Mouse (Mus musculus): Measurements from ENCODE around the gene Ovol1. TPM values are rescaled to one million over a fixed set of nuclear protein-coding genes. Genes with fewer than 3 reads are reported as not detected.

The Ovol1 gene
- not detected for total RNA-seq (2021)

GRCm38 (mm10) chr19:5560457-5561041 is at the start of gene Ovol1:
Gene Ovol1 (minus strand): TSS chr19:5560646.
- DNase-seq, result no peak

GRCm38 (mm10) chr19:5609547-5610404 is 49.3 kb upstream of the Ovol1 start, which contains the start of gene Kat5:
Gene Kat5 (minus strand): TSS chr19:5610237.
- peak; percentile 92 for DNase-seq

- no peak for DNase-seq
Measured at GRCm38 (mm10) chr19:5609171-5609546, 48.7 kb upstream of the Ovol1 start.

DNA sequence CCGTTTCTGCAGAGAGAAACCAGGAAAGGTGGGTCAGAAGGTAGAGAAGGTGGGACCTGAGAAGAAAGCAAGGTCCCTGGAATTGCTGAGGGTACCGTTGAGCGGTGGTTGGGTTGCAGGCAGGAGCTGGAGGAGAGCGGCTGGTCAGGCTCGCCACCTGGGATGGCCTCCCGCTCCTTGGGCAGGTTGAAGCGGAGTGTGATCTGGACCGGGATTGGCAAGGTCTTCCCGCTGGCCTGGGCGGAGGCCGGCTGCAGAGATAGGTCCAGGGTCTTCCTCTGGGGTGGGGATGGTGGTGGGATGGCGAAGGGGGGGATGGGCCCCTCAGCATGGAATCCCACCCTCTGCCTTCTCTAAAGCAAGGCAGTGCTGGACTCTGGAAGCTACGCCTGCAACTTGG is 48.3 kb upstream of the Ovol1 start:
- peak; percentile 24 for DNase-seq

- no peak for DNase-seq
Measured at GRCm38 (mm10) chr19:5607705-5608410, 47.4 kb upstream of the Ovol1 start.

- DNase-seq, result peak; percentile 25
Measured at GRCm38 (mm10) chr19:5606196-5606595, 45.8 kb upstream of the Ovol1 start.

GRCm38 (mm10) chr19:5605126-5605525 is 44.7 kb upstream of the Ovol1 start:
- no peak for DNase-seq

GRCm38 (mm10) chr19:5603664-5604063 is 43.2 kb upstream of the Ovol1 start:
- no peak for DNase-seq

DNA sequence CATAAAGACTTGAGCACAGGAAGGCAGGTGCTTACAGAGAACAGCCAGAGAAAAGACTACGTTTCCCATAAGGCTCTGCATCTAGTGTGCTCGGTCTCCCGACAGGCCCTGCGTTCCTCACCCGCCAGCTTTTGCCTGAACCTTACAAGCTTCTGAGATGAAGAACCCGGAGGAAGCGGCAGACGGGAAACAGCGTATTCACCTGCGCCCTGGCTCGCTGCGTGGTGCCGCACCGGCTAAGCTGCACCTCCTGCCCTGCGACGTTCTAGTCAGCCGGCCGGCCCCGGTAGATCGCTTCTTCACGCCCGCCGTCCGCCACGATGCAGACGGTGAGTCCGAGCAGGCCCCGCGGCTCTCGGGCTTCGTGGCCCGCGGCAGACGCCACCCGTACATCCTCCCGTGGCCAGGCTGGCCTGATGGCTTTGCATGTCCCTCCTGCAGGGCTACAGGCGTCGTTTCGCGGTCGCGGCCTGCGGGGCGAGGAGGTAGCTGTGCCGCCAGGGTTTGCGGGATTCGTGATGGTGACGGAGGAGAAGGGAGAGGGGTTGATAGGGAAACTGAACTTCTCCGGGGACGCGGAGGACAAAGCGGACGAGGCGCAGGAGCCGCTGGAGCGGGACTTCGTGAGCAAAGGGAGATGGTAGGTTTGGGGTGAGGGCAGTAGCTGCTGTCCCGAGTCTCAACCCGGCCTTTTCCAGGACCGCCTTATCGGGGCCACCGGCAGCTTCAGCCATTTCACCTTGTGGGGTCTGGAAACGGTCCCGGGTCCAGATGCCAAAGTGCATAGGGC is 41.5 kb upstream of the Ovol1 start, which contains the start of gene Rnaseh2c:
Gene Rnaseh2c, plus strand, starts transcription at position 122 of the 790 bp plus-strand sequence.
- DNase-seq, result peak; percentile 75

DNA sequence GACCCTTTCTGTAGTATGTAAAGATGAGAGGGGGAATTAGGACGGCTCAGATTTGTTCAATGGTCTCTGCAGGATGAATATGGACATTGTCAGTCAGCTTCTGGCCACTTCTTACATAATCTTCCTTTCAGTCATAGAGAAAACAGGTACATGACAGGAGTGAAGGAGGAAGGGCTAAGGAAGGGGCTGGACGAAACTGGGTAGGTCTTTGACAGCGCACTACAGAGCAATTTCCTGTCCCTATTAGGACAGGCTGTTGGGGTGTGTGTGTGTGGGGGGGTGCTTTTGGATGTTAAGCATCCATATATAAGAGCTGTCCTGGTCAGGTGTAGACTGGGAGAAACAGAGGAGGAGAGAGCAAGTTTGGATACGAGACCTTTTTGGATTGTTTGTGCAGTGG is 38.8 kb upstream of the Ovol1 start:
- DNase-seq, result no peak

DNA sequence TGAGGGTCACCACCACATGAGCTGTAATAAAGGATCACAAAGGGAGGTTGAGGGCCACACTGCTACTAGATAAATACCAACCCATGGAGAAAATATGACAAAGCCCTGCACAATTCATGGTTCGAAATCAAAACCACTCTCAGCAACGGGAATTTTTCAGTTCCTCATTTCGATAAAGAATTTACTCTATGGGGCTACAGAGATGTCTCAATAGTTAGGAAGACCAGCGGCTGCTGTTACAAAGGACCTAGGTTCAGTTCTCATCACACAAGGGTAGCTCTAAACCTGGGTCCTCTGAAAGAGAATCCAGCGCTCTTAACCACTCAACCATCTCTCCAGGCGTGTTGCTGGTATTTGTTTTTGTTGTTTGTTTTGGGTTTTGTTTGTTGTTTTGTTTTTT is 31.4 kb upstream of the Ovol1 start:
- DNase-seq, result no peak

DNA sequence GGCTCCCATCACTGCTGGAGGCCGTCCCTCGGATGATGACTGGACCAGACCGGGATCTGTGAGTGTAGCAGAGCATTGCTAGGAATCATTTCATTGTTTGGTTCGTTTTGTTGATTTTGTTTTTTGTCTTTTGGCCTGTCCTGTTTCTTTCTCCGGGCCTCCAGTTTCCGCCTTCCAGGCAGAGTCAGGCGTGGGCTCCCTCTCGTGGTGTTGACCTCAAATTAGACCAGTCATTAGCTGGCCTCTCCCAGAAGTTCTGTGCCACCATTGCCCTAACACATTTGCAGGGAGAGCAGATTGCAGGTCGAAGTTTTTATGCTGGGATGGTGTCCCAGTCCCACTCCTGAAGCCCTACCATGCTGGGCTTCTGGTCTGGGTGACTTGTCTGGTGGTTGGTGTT is 28.7 kb upstream of the Ovol1 start:
- DNase-seq, result no peak

GRCm38 (mm10) chr19:5581995-5582394 is 21.5 kb upstream of the Ovol1 start:
- DNase-seq, result no peak

GRCm38 (mm10) chr19:5580776-5581175 is 20.3 kb upstream of the Ovol1 start:
- DNase-seq, result no peak

GRCm38 (mm10) chr19:5579971-5580370 is 19.5 kb upstream of the Ovol1 start:
- DNase-seq, result no peak

DNA sequence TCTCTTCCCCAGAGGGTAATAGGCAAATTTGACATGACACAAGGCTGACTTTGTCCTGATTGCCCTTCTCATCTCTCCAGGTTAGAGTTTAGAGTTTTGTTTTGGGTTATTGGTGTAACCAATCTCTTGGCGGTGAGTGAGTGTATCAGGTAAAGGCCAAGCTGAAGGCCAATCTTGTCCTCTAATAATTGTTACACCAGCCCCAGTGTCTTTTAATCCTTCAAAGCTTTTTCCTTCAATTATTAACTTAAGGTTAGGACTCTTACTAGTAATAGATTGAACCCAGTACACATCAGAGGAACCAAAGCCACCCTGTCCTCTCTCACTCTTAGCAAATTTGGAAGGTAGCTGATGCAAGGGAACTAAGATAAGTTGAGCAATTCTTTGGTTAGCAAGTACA is 14.9 kb upstream of the Ovol1 start:
- no peak for DNase-seq

- DNase-seq, result no peak
Measured at GRCm38 (mm10) chr19:5572331-5573125, 12.1 kb upstream of the Ovol1 start.

- DNase-seq, result no peak
Measured at GRCm38 (mm10) chr19:5571831-5572230, 11.4 kb upstream of the Ovol1 start.

- no peak for DNase-seq
Measured at GRCm38 (mm10) chr19:5570353-5571246, 10.2 kb upstream of the Ovol1 start.

DNA sequence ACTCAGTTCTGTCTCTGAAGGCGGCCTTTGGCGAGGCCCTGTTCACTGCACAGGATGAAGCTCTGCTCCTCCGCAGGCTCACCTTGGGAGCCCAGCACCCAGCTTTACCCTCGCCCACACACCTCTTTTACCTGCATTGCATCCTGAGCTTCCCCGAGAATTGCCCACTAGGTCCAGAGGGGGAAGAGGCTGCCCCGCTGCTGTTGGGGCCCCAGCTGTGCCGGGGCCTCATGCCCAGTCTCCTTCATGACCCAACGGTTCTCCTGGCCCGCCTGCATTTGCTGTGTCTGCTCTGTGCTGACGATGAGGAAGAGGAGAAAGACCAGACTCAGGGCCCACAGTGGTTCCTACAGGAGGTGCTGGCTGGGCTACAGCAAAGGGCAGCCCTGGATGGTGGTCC is 9.1 kb upstream of the Ovol1 start:
- DNase-seq, result no peak

Measured in heart, postnatal 4 days (tissue).